Mouse (Mus musculus) left cerebral cortex, adult 18-20 months (tissue): ENCODE results near the gene Pank2. TPM values are rescaled to one million over a fixed set of nuclear protein-coding genes. Genes with fewer than 3 reads are reported as not detected.
"Not testable (repeated sequence)": the region's sequence is repeated elsewhere in the genome, so short reads cannot be mapped to it uniquely, and the experiment has no call there.

Experiments used
- DNase-seq, 2 experiments: peaks; one replicate each; pipeline ENCODE4 v3.0.0; 2021 to 2022; ENCODE audit warnings: low spot score in 2 of 2, mixed read lengths in 1 of 2
- total RNA-seq, 2 experiments: library from RNA; stranded (reverse); gene quantifications; 2 replicates each; pipeline ENCODE4 v1.2.3; 2021

The Pank2 gene
- total RNA-seq, 2 experiments from 2014 or later: 64.8 to 65.1 TPM

DNA sequence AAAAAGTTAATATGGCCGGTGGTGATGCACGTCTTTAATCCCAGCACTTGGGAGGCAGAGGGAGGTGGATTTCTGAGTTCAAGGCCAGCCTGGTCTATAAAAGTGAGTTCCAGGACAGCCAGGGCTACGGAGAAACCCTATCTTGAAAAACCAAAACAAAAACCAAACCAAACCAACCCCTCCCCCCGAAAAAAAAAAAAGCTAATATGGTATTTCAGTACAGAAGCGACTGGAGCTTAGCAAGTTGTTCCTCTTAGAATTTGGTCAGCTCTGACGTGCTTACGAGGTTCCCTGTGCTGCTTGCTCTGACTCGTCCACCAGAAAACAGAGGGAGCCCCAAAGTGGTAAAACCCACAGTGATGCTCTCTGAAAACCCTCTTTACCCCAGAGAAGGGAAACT, 3.6 kb upstream of the Pank2 start:
- DNase-seq: no peak

DNA sequence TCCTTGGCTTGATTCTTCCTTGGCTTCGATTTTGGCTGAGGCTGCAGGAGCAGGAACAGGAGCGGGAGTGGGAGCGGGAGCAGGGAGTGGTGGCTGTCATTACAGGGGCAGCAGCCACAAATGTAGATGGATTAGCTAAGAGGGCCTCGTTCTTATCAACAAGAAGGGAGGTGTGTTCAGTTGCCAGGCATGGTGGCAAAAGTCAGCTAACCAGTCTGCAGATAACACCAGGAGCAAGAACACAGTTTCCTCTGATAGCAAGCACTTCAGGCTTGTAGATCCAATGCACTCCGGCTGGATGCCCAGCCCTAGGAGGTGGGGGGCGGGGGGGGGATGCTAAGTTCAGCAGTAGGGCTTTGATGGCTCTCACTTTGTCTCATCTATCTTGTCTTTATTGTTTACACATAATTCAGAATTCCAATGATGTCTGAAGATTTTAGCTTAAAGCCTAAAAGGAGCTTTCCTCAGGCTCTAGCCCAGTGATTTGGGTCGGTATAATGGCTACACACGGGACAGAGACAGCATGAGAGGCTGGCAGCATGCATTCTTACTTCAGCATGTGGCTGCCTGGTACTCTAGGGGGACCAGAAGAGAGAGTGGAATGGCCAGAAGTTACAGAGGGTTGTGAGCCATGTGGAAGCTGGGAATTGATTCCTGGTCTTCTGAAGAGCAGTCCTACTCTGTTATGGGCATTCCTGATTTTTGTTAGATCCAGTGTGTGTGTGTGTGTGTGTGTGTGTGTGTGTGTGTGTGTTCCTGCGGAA, 1.6 kb upstream of the Pank2 start:
- no peak for DNase-seq

DNA sequence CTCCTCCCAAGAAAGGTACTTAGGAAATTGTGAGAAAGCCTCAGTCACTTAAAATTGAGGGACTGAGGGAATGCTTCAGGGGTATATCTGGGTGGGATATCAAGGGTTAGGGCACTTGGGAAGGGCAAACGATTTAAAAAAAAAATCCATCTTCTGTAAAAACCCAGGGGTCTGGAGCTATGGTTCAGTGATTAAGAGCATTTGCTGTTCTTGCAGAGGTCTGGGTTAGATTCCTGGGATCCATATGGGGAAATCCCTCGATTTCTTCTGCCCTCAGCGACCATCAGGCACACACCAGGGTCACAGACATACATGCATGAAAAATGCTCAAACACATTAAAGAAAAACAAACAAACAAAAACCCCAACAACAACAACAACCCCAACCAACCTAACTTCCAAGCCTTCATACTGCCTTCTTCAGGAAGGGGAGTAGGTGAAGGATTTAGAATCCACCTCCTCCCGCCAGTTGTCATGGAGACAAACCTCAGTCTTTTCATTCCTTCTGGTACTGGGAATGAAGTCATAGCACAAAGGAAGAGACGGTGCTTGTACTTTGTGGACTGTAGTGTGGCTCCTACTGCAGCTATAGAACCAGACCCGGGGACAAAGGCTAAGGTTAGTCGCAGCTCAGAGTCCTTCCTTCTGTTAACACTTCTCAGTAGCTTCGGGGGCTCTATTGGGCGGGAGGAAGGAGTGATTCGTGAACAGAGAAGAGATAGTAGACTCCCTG, 648 bp upstream of the Pank2 start:
- peak in 1 of 2 experiments; percentile 47 for DNase-seq

DNA sequence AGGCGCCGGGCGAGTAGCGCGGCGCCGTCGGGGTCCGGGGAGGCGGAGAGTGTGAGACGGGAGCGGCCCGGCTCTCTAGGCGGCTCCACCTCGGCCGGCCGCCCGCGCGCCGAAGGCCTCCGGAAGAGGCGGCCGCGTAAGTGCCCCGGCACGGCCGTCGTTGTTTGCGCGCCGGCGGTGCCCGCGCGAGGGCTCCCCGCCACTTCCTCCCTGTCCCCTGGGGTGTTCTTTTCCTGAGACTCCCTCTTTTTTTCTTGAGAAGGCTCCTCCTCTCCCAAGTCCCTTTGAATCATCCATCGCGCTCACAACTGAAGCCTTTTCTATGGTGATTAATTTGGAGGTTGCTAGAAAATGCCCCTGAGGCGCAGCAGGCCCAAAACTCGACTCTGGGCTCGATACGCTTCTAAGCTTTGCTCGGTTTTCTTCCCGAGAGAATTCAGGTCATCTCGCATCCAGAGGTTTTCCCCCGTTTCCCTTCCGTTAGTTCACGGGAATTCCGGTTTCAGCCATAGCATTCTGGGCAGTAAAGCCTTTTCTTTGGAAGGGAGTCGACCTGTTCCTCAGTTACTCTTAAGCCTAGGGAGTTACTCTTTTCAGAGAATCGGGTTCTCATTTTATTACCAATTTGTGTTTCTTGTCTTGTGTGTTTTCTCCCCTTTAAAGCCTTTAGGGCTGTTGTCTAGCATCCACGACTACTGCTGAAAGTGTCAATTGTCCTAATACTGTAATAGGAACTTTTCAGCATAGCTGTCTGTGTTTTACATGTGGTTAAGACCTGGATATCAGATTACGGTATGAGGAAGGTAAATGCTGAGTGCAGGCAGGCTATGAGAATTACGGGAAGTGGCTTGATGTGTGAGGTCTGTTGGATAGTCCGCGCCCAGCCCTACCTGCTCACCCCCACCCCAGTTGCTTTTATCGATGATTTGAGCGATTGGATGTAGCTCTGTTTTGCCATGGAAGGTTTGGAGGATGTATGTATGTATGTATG, 680 bp downstream of the Pank2 start:
- no peak for DNase-seq

DNA sequence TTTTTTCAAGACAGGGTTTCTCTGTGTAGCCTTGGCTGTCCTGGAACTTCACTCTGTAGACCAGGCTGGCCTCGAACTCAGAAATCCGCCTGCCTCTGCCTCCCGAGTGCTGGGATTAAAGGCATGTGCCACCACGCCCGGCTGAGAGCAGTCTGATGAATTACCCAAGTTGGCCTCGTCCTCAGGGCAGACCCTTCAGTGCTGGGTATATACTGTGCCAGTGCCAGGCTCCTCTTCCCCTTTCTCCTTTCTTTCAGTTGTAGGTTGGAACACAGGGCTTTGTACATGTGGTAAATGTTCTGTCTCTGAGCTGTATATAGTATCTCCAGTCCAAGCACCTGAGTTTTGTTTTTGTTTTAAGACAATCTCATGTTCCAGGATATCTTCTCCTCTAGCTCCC, 1.7 kb downstream of the Pank2 start:
- no peak for DNase-seq

DNA sequence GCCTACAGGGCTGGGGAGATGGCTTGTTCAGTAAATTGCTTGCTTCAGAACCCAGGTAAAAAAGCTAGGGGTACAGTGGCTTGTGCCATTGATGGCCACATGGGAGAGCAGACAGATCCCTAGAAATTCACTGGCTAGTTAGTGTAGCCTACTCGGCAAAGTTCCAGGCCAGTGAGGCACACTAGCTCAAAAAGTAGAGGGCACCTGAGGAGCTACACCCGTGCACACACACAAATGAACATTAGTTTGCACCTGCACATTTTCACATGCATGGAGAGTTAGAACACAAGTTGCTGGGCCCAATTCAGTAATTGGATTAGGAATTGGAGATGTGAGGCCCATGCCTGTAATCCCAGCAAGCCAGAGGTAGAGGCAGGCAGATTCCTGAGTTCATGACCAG, 2.8 kb downstream of the Pank2 start:
- DNase-seq: no peak

DNA sequence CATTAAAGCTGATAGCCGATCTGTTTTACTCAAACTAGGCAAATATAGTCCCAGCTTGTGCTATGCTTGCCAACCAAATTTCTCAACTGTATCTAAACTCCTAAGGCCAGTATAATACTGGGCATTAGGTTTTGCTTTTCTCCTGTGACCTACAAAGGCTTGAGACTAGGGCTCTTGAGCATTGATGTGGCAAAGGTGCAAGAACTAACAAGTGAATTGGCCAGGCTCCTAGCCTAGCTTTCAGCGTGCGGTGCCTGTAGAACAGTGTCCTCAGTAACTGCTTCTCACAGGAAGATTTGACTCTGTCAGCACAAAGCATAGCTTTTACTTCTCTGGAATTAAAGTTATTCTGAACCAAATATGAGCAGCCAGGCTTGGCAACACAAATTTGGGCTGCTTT, 13.2 kb downstream of the Pank2 start:
- DNase-seq: no peak

DNA sequence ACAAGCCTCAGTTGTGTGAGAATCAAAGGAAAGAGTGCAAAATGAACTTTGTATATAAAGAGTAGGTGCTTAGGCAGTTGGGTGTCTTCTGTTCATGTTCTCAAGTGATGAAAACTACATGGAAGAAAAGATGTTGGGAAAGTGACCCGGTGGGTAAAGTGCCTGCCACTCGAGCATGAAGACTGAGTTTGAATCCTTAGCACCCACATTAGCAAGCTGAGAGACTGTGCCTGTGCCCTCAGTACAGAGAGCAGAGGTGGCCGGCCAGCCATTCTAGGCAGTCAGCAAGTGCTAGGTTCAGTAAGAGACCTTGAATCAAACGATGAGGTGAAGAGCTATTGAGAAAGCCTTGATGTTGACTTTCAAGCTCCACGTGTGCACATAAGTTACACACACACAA, 14.4 kb downstream of the Pank2 start:
- DNase-seq: no peak

DNA sequence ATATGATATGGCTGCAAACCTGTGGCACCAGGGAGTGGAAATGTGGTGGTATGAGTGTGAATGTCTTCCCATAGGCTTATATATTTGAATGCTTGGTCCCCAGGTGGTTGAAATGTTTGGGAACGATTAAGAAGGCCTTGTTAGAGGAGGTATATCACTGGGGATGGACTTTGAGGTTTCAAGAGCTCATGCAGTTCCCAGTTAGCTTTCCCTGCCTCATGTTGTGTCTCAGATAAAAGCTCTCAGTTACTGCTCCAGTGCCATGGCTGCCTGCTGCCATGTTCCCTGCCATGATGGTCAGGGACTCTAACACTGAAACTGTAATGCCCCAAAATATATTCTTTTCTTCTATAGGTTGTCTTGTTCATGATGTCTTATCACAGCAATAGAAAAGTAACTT, 19.3 kb downstream of the Pank2 start:
- no peak for DNase-seq

DNA sequence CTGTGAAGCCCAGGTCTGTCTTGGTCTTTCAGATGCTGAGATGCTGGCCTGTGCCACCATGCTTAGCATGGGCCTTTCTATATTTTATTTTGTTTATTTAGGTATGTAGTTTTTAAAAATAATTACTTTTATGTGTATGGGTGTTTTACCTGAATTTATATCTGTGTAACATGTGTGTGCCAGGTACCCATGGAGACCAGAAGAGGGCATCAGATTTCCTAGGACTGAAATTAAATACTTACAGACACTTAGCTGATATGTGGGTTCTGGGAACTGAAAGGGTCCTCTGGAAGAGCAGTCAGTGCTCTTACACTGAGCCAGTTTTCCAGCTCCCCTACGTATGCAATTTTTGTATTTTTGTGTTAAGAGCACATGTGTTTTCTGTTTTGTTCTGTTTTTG, 24.0 kb downstream of the Pank2 start:
- no peak for DNase-seq

DNA sequence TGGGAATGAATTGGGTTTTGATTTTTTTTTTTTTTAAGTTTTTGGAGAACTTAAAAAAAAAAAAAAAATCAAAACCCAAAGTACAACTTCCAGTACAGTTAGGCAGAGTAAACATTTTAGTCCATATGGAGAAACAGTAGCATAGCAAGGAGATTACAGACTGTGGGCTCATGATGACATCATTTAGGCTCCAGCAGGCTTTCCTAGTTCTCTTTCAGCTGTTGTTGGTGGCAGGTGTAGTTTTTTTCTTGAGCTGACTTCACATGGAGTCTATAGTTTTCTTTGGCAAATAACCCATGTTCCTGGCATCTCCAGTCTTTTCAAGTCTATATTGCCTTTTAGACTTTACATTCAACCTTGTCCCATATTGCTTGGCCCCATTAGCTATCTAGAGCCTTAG, 28.4 kb downstream of the Pank2 start:
- no peak for DNase-seq

DNA sequence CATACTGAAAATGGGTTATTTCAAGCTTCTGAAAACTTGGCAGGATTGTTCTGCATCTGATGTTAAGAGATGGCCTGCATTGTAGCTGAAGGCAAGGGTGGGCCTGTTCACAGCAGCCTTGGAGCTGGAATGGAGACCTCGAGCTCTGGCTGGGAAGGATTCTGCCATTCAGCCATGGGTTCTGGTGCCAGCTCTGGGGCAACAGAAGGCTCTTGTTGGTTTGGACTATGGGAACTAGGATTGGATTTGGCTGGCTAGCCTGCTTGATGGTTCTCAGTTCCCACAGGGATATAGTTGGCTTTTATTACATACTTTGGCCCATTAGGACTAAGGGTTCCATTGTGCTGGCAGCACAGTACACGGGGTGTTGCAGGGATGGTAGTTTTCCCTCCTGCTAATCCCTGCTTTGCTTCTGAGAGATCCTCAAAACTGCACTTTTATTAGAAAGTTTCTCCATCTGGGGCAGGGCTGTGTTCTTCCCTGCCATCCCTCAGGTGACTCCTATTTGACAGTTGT, 34.5 kb downstream of the Pank2 start:
- DNase-seq: no peak

DNA sequence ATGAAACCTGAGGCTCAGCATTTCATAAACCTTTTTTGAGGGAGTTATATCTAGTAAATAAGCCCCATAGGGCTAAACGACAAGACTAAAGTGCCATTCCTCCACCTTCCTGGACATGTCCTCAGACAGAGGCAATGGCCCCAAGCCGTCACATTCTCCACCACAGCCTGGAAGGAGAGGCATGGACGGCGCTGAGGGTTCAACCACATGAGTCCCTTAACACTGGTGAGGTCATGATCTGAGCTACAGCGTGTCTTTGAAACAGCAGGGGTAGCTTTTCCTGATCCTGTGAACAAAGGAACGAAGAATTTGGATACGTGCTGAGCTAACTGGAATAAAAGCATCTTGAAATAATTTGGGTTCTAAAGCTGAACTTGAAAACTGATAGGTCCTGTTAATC, 36.4 kb downstream of the Pank2 start:
- not testable (repeated sequence) for DNase-seq

DNA sequence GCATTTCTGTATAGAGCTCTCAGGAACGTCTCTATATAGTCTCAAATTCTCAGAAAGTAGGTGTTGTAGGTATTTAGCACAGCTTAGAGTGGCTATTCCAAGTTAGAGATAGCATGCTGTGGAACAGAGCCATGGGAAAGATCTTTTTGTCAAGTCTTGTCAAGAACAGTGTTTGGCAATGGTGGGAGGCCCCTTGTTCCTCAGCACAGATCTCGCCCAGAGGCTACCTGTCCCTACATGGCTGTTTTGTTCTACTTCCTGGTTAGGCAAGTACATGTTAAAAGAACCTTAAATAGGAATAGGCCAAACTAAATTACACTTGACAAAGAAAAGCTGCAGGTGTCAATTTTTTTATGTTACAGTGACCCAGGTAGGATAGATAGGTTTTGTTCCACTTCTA, 38.2 kb downstream of the Pank2 start:
- DNase-seq: no peak

DNA sequence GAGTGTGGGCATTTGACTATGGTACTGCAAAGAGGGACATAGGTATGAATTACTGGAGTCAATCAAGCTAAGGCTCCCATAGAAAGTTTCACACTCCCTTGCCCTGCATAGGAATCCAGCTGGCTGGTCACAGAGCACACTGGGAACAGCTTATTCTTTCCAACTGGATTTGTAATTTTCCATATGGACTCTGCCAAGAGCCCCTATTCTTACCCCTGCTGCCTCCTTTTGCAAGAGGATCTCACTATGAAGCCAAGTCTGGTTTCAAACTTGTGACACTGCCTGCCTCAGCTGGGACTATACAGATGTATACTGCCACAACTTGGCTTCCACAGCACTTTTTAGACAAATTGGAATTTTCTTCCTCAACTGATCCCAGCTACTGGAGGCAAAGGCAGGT, 39.3 kb downstream of the Pank2 start:
- no peak for DNase-seq

DNA sequence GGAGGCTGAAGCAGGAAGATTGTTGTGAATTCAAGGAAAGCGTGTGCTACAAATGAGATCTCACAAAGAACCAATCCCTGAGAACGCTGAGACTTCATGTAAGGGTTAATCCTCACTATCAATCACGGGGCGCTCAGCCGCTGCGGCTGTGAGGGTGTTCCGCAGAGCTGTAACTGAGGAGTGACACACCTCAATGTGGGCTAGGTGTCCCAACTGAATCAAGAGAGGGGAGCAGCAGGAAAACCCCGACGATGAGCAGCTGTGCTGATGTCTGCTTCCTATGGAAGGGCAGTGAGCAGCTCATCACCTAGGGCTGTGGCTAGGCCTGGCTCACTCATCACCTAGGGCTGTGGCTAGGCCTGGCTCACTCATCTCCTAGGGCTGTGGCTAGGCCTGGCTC, 42.2 kb downstream of the Pank2 start:
- no peak for DNase-seq

DNA sequence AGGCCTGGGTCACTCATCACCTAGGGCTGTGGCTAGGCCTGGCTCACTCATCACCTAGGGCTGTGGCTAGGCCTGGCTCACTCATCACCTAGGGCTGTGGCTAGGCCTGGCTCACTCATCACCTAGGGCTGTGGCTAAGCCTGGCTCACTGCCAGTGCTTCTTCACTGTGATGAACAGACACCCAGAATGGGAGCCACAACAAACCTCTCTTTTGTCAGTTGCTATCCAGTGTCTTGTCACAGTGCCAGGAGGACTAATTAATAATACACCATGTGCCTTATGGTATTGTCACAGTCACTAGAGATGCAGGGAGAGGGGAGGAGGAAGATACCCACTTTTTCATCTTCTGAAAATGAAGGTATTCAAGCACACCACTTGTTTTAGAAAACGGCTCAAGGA, 42.9 kb downstream of the Pank2 start:
- DNase-seq: not testable (repeated sequence)

DNA sequence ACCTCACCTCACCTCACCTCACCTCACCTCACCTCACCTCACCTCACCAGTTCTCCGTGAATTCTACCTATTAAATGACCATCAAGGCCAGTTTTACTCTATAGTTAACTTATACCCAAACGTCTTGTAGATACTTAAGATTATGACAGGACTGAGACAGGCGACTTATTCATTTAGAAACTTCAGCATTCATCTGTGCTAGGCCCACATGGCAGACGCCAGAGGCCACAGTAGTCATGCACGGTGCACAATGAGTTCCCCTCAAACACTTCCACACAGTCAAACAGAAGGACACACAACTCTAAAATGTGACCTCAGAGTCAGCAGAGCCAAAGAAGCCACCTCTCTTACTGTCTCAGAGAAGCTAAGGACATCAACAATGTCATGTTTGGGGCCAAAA, 45.1 kb downstream of the Pank2 start:
- no peak for DNase-seq

DNA sequence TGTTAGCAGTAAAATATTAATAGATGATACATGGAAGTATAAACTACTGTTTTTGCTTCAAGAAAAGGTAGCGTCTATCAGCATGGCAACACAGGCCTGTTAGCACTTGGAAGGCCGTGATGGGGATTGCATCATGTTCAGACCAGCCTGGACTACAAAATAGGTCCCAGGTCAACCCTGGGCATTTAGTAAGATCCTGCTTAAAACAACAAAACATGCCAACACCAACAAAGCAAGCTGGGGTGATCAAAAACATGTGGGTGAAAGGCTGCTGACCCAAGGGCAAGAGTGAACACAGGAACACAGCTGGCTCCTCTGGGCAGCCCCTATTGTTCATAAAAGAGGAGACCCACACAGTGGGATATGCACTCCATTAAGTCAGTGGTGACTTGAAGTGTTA, 45.5 kb downstream of the Pank2 start:
- no peak for DNase-seq

DNA sequence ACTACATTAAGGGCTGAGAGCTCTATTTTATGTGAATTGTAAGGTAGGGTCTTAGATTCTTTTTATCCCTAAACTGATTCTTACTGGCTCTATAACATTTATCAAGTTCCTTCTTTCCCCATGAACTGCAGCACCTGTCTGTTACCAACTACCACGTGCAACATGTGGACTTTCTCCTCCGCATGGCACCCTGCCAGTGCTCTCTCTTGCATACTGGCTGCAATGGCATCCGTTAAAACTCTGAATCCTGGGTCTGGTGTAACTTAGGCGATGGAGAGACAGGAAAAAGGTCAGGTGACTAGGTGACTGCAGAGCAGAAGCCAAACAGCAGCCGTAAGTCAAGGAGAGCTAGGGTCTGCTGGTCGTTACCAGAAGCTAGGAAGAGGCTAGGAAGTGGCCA, 47.0 kb downstream of the Pank2 start:
- no peak for DNase-seq

DNA sequence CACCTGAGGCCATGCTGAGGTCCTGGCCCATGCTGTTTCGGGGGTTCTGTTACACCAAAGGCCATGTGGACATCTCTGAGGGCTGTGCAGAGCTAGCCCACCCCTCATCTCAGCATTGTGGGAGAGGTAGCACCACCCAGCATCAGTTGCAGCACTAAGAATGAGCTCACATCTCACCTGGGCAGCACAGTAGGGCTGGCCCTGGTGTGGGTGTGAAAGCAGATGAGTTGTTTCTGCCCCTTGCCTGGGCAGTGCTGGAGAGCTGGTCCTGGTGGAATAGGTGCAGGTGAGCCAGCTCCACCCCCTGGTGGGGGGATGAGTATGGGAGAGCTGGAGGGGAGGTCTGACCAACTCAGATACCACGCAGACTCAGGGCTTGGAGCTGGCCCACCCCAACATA, 53.9 kb downstream of the Pank2 start:
- DNase-seq: no peak

DNA sequence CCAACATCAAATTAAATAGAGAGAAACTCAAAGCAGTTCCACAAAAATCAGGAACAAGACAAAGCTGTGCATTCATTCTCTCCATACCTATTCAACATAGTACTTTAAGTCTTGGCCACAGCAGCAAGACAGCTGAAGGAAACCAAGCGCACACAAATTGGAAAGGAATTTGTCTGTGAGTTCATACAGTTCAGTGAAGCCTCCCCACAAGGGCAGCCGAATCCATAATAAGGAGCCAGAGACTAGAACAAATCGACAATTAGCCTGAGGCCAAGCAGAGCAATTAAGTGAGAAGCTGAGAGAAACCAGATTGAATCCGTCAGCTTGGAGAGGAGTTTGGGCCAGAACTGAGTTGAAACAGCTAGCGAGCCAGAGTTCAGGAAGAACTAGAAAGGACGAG, 57.1 kb downstream of the Pank2 start:
- DNase-seq: no peak
